32 mouse cellular contexts compared by ENCODE assay signal in genomic region chr9:108439176-108439575, GRCm38 (mm10). TPM values are rescaled to one million over a fixed set of nuclear protein-coding genes. Genes with fewer than 3 reads are reported as not detected.
DNase-seq lines count a peak whose midpoint lies in the region; ATAC-seq lines count a peak whose summit lies in the region.
"Had no signal": no experiment of that assay in that cellular context is flagged by ENCODE, and none has a peak within 500 bp of the region (broad histone marks: within the 10 kb centered on the region; RNA-seq: fewer than 3 reads in every experiment).

No protein-coding gene starts in this region.

- no peak for ATAC-seq in forebrain, embryonic 14.5 days
- no peak; the same call in 1 of the 2 replicates for ATAC-seq in forebrain, embryonic 13.5 days
- ATAC-seq in embryonic facial prominence, embryonic 15.5 days (ENCODE audit: insufficient number of reproducible peaks, low FRiP score, low TSS enrichment, low read depth) = no peak
- ATAC-seq: midbrain, embryonic 15.5 days had no signal

- H3K36me3 ChIP-seq in forebrain, embryonic 14.5 days (ENCODE audit: control insufficient read depth, insufficient read depth, low read length) = no peaks in the 10 kb centered on the region
- H3K36me3 ChIP-seq in forebrain, embryonic 13.5 days (ENCODE audit: poor library complexity, severe bottlenecking) = no peaks in the 10 kb centered on the region
- no peaks in the 10 kb centered on the region for H3K36me3 ChIP-seq in embryonic facial prominence, embryonic 15.5 days
- H3K36me3 ChIP-seq: heart, embryonic 12.5 days; hindbrain, embryonic 10.5 days; kidney, embryonic 15.5 days; limb, embryonic 10.5 days; liver, embryonic 15.5 days; midbrain, embryonic 15.5 days had no signal

- no peaks in the 10 kb centered on the region for H3K4me1 ChIP-seq in forebrain, embryonic 14.5 days (ENCODE audit: control insufficient read depth, insufficient read depth, low read length)
- H3K4me1 ChIP-seq in forebrain, embryonic 13.5 days = no peaks in the 10 kb centered on the region
- H3K4me1 ChIP-seq in embryonic facial prominence, embryonic 15.5 days = peaks cover 24% of the 10 kb centered on the region
- H3K4me1 ChIP-seq: kidney, embryonic 15.5 days; limb, embryonic 10.5 days; liver, embryonic 15.5 days had no signal

- no peaks in the 10 kb centered on the region for H3K27me3 ChIP-seq in forebrain, embryonic 14.5 days (replicated peaks; ENCODE audit: control insufficient read depth, insufficient read depth, low read length)
- no peaks in the 10 kb centered on the region for H3K27me3 ChIP-seq in forebrain, embryonic 13.5 days
- no peaks in the 10 kb centered on the region for H3K27me3 ChIP-seq in embryonic facial prominence, embryonic 15.5 days
- H3K27me3 ChIP-seq: heart, embryonic 12.5 days; kidney, embryonic 15.5 days; midbrain, embryonic 15.5 days had no signal

- no peaks in the 10 kb centered on the region for H3K9me3 ChIP-seq in forebrain, embryonic 14.5 days (replicated peaks; ENCODE audit: control insufficient read depth, low read length)
- H3K9me3 ChIP-seq in forebrain, embryonic 13.5 days (replicated peaks) = no peaks in the 10 kb centered on the region
- H3K9me3 ChIP-seq in embryonic facial prominence, embryonic 15.5 days (replicated peaks) = no peaks in the 10 kb centered on the region
- H3K9me3 ChIP-seq: heart, embryonic 12.5 days; kidney, embryonic 15.5 days; limb, embryonic 10.5 days; liver, embryonic 15.5 days; midbrain, embryonic 15.5 days had no signal

- DNase-seq in forebrain, embryonic 14.5 days (ENCODE audit: low spot score) = peak; percentile 60
- DNase-seq in layer of hippocampus, adult 18-20 months (ENCODE audit: low spot score in 2 of 2) = peak; percentile 43 to 51
- no peak for DNase-seq in layer of hippocampus, postnatal 36 days
- DNase-seq in right cerebral cortex, postnatal 10 days (ENCODE audit: low spot score in 2 of 2) = peak; percentile 56 to 60
- DNase-seq in right cerebral cortex, postnatal 4 days = no peak
- DNase-seq: adrenal gland, postnatal 25 days; cerebellum, adult 11 months; cerebellum, postnatal 36 days; embryo, embryonic 11 days; gastrocnemius, postnatal 25 days; heart, adult 18-20 months; heart, postnatal 10 days; kidney, adult 11 months; kidney, postnatal 4 days; liver; right cerebral cortex, adult 18-20 months; spleen, adult 18-20 months; thymus, postnatal 14 days had no signal

- H3K4me2 ChIP-seq in forebrain, embryonic 14.5 days (ENCODE audit: low read length) = no peak overlapping the region
- no peak overlapping the region for H3K4me2 ChIP-seq in forebrain, embryonic 13.5 days
- H3K4me2 ChIP-seq in embryonic facial prominence, embryonic 15.5 days (replicated peaks) = no peak overlapping the region
- H3K4me2 ChIP-seq: heart, embryonic 12.5 days; kidney, embryonic 15.5 days; liver, embryonic 15.5 days; midbrain, embryonic 15.5 days had no signal

- no peak overlapping the region for H3K4me3 ChIP-seq in forebrain, embryonic 14.5 days (ENCODE audit: low read depth, low read length)
- no peak overlapping the region for H3K4me3 ChIP-seq in forebrain, embryonic 13.5 days
- H3K4me3 ChIP-seq in embryonic facial prominence, embryonic 15.5 days (replicated peaks) = no peak overlapping the region
- H3K4me3 ChIP-seq: heart, embryonic 12.5 days; hindbrain, embryonic 10.5 days; kidney, embryonic 15.5 days; left cerebral cortex, adult 2 months; limb, embryonic 10.5 days; liver, embryonic 15.5 days; midbrain, embryonic 15.5 days; myocyte had no signal

- no peak overlapping the region for H3K27ac ChIP-seq in forebrain, embryonic 14.5 days (ENCODE audit: low read depth, low read length)
- H3K27ac ChIP-seq in forebrain, embryonic 13.5 days = no peak overlapping the region
- peak overlapping the region; percentile 22; the same call in 1 of the 2 replicates for H3K27ac ChIP-seq in embryonic facial prominence, embryonic 15.5 days (replicated peaks)
- H3K27ac ChIP-seq: hindbrain, embryonic 10.5 days; kidney, embryonic 15.5 days; left cerebral cortex, adult 2 months; limb, embryonic 10.5 days; liver, embryonic 15.5 days; midbrain, embryonic 15.5 days had no signal

- H3K9ac ChIP-seq in forebrain, embryonic 14.5 days (ENCODE audit: low read length) = no peak overlapping the region
- no peak overlapping the region for H3K9ac ChIP-seq in forebrain, embryonic 13.5 days
- no peak overlapping the region for H3K9ac ChIP-seq in embryonic facial prominence, embryonic 15.5 days
- H3K9ac ChIP-seq: heart, embryonic 12.5 days; kidney, embryonic 15.5 days; liver, embryonic 15.5 days; midbrain, embryonic 15.5 days had no signal

- 80% methylated on average over 6 of the region's 6 CpGs for WGBS in forebrain, embryonic 14.5 days
- 86% methylated on average over 6 of the region's 6 CpGs for WGBS in forebrain, embryonic 13.5 days
- WGBS in embryonic facial prominence, embryonic 15.5 days = 57% methylated on average over 6 of the region's 6 CpGs

RNA-seq across cellular contexts. Expression of gene BC048562, which starts 2.9 kb away (rescaled TPM):
- not detected in 2 replicates for polyA plus RNA-seq in forebrain, embryonic 14.5 days (2014; fragmentation: Nextera tagmentation; extraction: Ambion mirVana)
- not detected in 2 replicates for polyA plus RNA-seq in forebrain, embryonic 13.5 days (2015; fragmentation: Nextera tagmentation; extraction: Ambion mirVana)
- not detected for total RNA-seq in layer of hippocampus, adult 18-20 months (2021)
- total RNA-seq in layer of hippocampus, postnatal 36 days (2021) = not detected
- not detected in 2 replicates for polyA plus RNA-seq in embryonic facial prominence, embryonic 15.5 days (2015; fragmentation: Nextera tagmentation; extraction: Ambion mirVana)
- total RNA-seq: adrenal gland, postnatal 25 days; ES-E14; gastrocnemius, postnatal 25 days; heart, adult 18-20 months; heart, postnatal 10 days; left cerebral cortex, adult 2 months; megakaryocyte-erythroid progenitor cell, adult 5-6 weeks had no signal
- polyA plus RNA-seq: heart, embryonic 12.5 days; hindbrain, embryonic 10.5 days; kidney, embryonic 15.5 days; limb, embryonic 10.5 days; liver, embryonic 15.5 days; lung, embryonic 16.5 days; midbrain, embryonic 15.5 days; myocyte; neural tube, embryonic 14.5 days had no signal

RNA-seq across cellular contexts. Expression of gene Ccdc36, which starts 10.9 kb away (rescaled TPM):
- polyA plus RNA-seq in forebrain, embryonic 14.5 days (2014; fragmentation: Nextera tagmentation; extraction: Ambion mirVana) = 0.94 and 1.1 TPM in 2 replicates
- polyA plus RNA-seq in forebrain, embryonic 13.5 days (2015; fragmentation: Nextera tagmentation; extraction: Ambion mirVana) = 1.1 and 1.2 TPM in 2 replicates
- total RNA-seq in layer of hippocampus, adult 18-20 months (2021) = not detected
- total RNA-seq in layer of hippocampus, postnatal 36 days (2021) = under 1 TPM in 1 of 2 experiments, not detected in 1; 0.18 TPM
- polyA plus RNA-seq in embryonic facial prominence, embryonic 15.5 days (2015; fragmentation: Nextera tagmentation; extraction: Ambion mirVana) = 1.2 and 1.3 TPM in 2 replicates
- total RNA-seq: adrenal gland, postnatal 25 days; gastrocnemius, postnatal 25 days; heart, adult 18-20 months; heart, postnatal 10 days; megakaryocyte-erythroid progenitor cell, adult 5-6 weeks had no signal
- polyA plus RNA-seq: myocyte had no signal

RNA-seq across cellular contexts. Expression of gene Ccdc71, which starts 21.2 kb away (rescaled TPM):
- polyA plus RNA-seq in forebrain, embryonic 14.5 days (2014; fragmentation: Nextera tagmentation; extraction: Ambion mirVana) = 45.2 and 49.6 TPM in 2 replicates
- polyA plus RNA-seq in forebrain, embryonic 13.5 days (2015; fragmentation: Nextera tagmentation; extraction: Ambion mirVana) = 50.1 and 53.8 TPM in 2 replicates
- total RNA-seq in layer of hippocampus, adult 18-20 months (2021) = 10 to 100 TPM; 34.7 to 40.2 TPM
- total RNA-seq in layer of hippocampus, postnatal 36 days (2021) = 10 to 100 TPM; 32.0 to 37.2 TPM
- 58.6 and 60.7 TPM in 2 replicates for polyA plus RNA-seq in embryonic facial prominence, embryonic 15.5 days (2015; fragmentation: Nextera tagmentation; extraction: Ambion mirVana)

RNA-seq across cellular contexts. Expression of gene Klhdc8b, which starts 22.2 kb away (rescaled TPM):
- 47.9 and 52.6 TPM in 2 replicates for polyA plus RNA-seq in forebrain, embryonic 14.5 days (2014; fragmentation: Nextera tagmentation; extraction: Ambion mirVana)
- 54.1 and 63.9 TPM in 2 replicates for polyA plus RNA-seq in forebrain, embryonic 13.5 days (2015; fragmentation: Nextera tagmentation; extraction: Ambion mirVana)
- total RNA-seq in layer of hippocampus, adult 18-20 months (2021) = 10 to 100 TPM; 18.8 to 19.6 TPM
- total RNA-seq in layer of hippocampus, postnatal 36 days (2021) = 10 to 100 TPM; 16.6 to 18.1 TPM
- 33.4 and 35.7 TPM in 2 replicates for polyA plus RNA-seq in embryonic facial prominence, embryonic 15.5 days (2015; fragmentation: Nextera tagmentation; extraction: Ambion mirVana)

RNA-seq across cellular contexts. Expression of gene Lamb2, which starts 40.4 kb away (rescaled TPM):
- polyA plus RNA-seq in forebrain, embryonic 14.5 days (2014; fragmentation: Nextera tagmentation; extraction: Ambion mirVana) = 12.0 and 17.2 TPM in 2 replicates
- polyA plus RNA-seq in forebrain, embryonic 13.5 days (2015; fragmentation: Nextera tagmentation; extraction: Ambion mirVana) = 18.7 and 22.9 TPM in 2 replicates
- total RNA-seq in layer of hippocampus, adult 18-20 months (2021) = 10 to 100 TPM; 27.5 to 29.5 TPM
- total RNA-seq in layer of hippocampus, postnatal 36 days (2021) = 10 to 100 TPM; 25.1 to 34.4 TPM
- 70.2 and 71.7 TPM in 2 replicates for polyA plus RNA-seq in embryonic facial prominence, embryonic 15.5 days (2015; fragmentation: Nextera tagmentation; extraction: Ambion mirVana)

Comparison
In these comparisons a context has a peak if more than half of its experiments do, and no peak if none do; other contexts are left out.
1. DNase-seq: peak in forebrain, embryonic 14.5 days (single experiment), layer of hippocampus, adult 18-20 months (2 of 2) and right cerebral cortex, postnatal 10 days (2 of 2); none in layer of hippocampus, postnatal 36 days (0 of 2) and right cerebral cortex, postnatal 4 days (single experiment).